Mouse (Mus musculus): ENCODE measurements at regions not wholly inside any gene's neighbourhood (a gene's known extent, or its start where the extent isn't known, plus 50 kb on each side); places are given as distances from the start of the nearest gene placed in this dataset.
A peak's percentile ranks its signal among the peaks of the same experiment; 100 is the strongest.

GRCm38 (mm10) chr3:133599731-133600130 is 54.8 kb upstream of the Tet2 start:
- 89% methylated on average over 7 of the region's 7 CpGs for WGBS
- Histone ChIP-seq H3K36me3 (ENCODE audit: control insufficient read depth, insufficient read depth, low read length) (no peaks in the 10 kb centered on the region), H3K27ac (replicated peaks; ENCODE audit: low read depth, low read length) (no peak overlapping the region), H3K9ac (ENCODE audit: low read length) (no peak overlapping the region), H3K27me3 (ENCODE audit: control insufficient read depth, insufficient read depth, low read length) (no peaks in the 10 kb centered on the region), H3K4me3 (ENCODE audit: low read depth, low read length) (no peak overlapping the region), H3K4me1 (ENCODE audit: control insufficient read depth, insufficient read depth, low read length) (no peaks in the 10 kb centered on the region), H3K9me3 (ENCODE audit: control insufficient read depth, low read length) (no peaks in the 10 kb centered on the region), H3K4me2 (ENCODE audit: low read depth, severe bottlenecking) (no peak overlapping the region)
- ATAC-seq (ENCODE audit: insufficient number of reproducible peaks, low FRiP score, low TSS enrichment, low read depth): no peak
- DNase-seq (ENCODE audit: low spot score): no peak

GRCm38 (mm10) chr3:133600447-133601220 is 55.7 kb upstream of the Tet2 start:
- H3K4me2 ChIP-seq (ENCODE audit: low read depth, severe bottlenecking): no peak overlapping the region; the same call in 1 of the 2 replicates
- H3K4me3 ChIP-seq (ENCODE audit: low read depth, low read length): no peak overlapping the region

DNA sequence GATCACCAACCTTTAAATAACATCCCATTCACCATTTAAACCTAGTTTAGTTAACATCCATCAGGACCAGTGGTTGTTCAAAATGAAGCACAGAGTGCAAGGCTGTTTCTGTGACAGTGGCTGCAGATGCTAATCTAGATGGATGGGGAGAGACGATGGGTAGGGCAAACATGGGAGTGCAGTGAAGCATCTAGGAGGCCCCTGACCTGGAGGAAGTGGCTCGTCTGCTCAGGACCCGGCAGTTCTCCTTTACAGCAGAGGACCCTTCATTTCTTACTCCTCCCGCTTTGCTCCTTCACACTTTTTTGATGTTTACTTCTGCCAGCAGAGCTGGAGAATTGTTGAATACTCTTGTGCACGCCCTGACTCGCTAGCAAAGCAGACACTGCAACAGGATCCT is 60.5 kb upstream of the Tet2 start:
- Histone ChIP-seq H3K27me3 (ENCODE audit: control insufficient read depth, insufficient read depth, low read length) (no peaks in the 10 kb centered on the region), H3K36me3 (ENCODE audit: control insufficient read depth, insufficient read depth, low read length) (no peaks in the 10 kb centered on the region), H3K4me3 (ENCODE audit: low read depth, low read length) (no peak overlapping the region), H3K4me2 (ENCODE audit: low read depth, severe bottlenecking) (no peak overlapping the region), H3K27ac (replicated peaks; ENCODE audit: low read depth, low read length) (no peak overlapping the region), H3K9ac (ENCODE audit: low read length) (no peak overlapping the region), H3K9me3 (ENCODE audit: control insufficient read depth, low read length) (no peaks in the 10 kb centered on the region), H3K4me1 (ENCODE audit: control insufficient read depth, insufficient read depth, low read length) (no peaks in the 10 kb centered on the region)
- 91% methylated on average over 6 of the region's 6 CpGs for WGBS
- ATAC-seq (ENCODE audit: insufficient number of reproducible peaks, low FRiP score, low TSS enrichment, low read depth) (no peak), DNase-seq (ENCODE audit: low spot score) (no peak)

More at GRCm38 (mm10) chr3:133600447-133601220, 55.7 kb upstream of the Tet2 start:
- Histone ChIP-seq H3K4me1 (ENCODE audit: control insufficient read depth, insufficient read depth, low read length) (no peaks in the 10 kb centered on the region), H3K36me3 (ENCODE audit: control insufficient read depth, insufficient read depth, low read length) (no peaks in the 10 kb centered on the region), H3K27ac (replicated peaks; ENCODE audit: low read depth, low read length) (no peak overlapping the region), H3K9me3 (ENCODE audit: control insufficient read depth, low read length) (no peaks in the 10 kb centered on the region), H3K9ac (ENCODE audit: low read length) (0 out of 2 replicates have a peak overlapping the region, but pooled peaks have one; percentile 28), H3K27me3 (ENCODE audit: control insufficient read depth, insufficient read depth, low read length) (no peaks in the 10 kb centered on the region)
- 18% methylated on average over 11 of the region's 11 CpGs for WGBS
- peak; percentile 60 for DNase-seq (ENCODE audit: low spot score)
- ATAC-seq (ENCODE audit: insufficient number of reproducible peaks, low FRiP score, low TSS enrichment, low read depth): peak; percentile 45; the same call in 1 of the 2 replicates

DNA sequence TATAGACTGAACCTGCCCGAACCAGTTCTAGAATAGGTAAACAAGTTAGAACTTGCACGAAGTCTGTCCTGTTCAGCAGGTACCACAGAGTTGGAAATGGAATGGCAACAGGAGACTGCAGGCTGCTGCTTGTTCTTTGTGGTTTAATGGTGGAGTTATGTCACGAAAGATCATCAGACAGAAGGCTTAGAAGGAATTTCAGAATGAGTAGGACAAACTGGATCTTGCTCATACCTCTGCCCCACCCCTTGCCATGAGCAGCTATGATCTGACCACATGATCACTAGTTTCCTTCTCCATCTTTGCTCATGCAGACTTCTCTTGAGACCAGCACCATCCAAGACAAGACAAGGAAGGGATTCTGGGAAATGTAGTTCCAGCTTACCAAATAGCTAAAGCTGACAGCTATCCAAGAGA is 63.9 kb upstream of the Tet2 start:
- Histone ChIP-seq H3K4me3 (ENCODE audit: low read depth, low read length) (no peak overlapping the region), H3K9me3 (ENCODE audit: control insufficient read depth, low read length) (no peaks in the 10 kb centered on the region), H3K27ac (replicated peaks; ENCODE audit: low read depth, low read length) (no peak overlapping the region), H3K4me2 (ENCODE audit: low read depth, severe bottlenecking) (no peak overlapping the region), H3K4me1 (ENCODE audit: control insufficient read depth, insufficient read depth, low read length) (no peaks in the 10 kb centered on the region), H3K27me3 (ENCODE audit: control insufficient read depth, insufficient read depth, low read length) (no peaks in the 10 kb centered on the region), H3K9ac (ENCODE audit: low read length) (no peak overlapping the region), H3K36me3 (ENCODE audit: control insufficient read depth, insufficient read depth, low read length) (no peaks in the 10 kb centered on the region)
- 80% methylated on average over 3 of the region's 3 CpGs for WGBS
- DNase-seq (ENCODE audit: low spot score) (no peak), ATAC-seq (ENCODE audit: insufficient number of reproducible peaks, low FRiP score, low TSS enrichment, low read depth) (no peak)

DNA sequence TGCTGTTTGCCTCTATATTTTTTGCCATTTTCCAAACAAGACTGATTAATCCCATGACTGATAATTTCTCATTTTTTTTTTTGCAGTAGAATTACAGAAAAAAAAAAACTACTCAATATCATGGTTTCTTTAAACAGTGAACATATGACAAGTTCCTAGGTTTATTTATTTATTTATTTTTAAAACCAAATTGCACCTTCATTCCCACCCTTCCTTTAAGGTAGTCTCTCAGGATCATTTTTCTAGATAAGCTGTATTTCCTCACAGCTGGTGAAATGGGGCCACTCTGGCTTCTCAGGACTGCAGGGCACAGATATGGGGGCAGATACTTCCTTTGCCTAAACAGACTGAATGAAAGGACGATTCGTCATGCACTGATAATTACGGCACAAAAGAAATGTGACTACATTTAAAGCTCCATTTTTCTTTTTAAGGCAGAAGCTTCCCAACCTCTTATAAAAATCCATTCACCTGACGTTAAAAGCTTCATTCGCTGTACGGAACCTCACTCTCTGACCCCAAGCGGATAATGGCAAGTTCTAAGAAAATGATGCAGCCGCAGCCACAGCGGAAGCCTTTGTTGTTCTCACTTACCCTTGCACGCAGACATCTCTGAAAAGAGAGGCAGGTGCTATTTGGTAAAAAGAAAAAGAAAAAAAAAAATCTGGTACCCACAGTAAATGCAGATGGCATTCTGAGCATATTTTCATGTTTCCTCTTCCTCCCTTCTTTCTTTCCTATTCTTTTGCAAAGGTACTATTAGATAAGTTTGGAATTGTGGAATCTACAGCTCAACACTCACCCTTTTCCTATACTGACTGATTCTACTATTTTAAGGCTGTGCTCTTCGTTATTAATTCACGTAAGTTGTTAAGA is 69.1 kb upstream of the Tet2 start:
- Histone ChIP-seq H3K4me1 (ENCODE audit: control insufficient read depth, insufficient read depth, low read length) (no peaks in the 10 kb centered on the region), H3K4me3 (ENCODE audit: low read depth, low read length) (no peak overlapping the region), H3K9me3 (ENCODE audit: control insufficient read depth, low read length) (no peaks in the 10 kb centered on the region), H3K27me3 (ENCODE audit: control insufficient read depth, insufficient read depth, low read length) (no peaks in the 10 kb centered on the region), H3K4me2 (ENCODE audit: low read depth, severe bottlenecking) (no peak overlapping the region), H3K9ac (ENCODE audit: low read length) (no peak overlapping the region), H3K27ac (replicated peaks; ENCODE audit: low read depth, low read length) (no peak overlapping the region), H3K36me3 (ENCODE audit: control insufficient read depth, insufficient read depth, low read length) (no peaks in the 10 kb centered on the region)
- 73% methylated on average over 12 of the region's 12 CpGs for WGBS
- ATAC-seq (ENCODE audit: insufficient number of reproducible peaks, low FRiP score, low TSS enrichment, low read depth) (no peak), DNase-seq (ENCODE audit: low spot score) (no peak)

DNA sequence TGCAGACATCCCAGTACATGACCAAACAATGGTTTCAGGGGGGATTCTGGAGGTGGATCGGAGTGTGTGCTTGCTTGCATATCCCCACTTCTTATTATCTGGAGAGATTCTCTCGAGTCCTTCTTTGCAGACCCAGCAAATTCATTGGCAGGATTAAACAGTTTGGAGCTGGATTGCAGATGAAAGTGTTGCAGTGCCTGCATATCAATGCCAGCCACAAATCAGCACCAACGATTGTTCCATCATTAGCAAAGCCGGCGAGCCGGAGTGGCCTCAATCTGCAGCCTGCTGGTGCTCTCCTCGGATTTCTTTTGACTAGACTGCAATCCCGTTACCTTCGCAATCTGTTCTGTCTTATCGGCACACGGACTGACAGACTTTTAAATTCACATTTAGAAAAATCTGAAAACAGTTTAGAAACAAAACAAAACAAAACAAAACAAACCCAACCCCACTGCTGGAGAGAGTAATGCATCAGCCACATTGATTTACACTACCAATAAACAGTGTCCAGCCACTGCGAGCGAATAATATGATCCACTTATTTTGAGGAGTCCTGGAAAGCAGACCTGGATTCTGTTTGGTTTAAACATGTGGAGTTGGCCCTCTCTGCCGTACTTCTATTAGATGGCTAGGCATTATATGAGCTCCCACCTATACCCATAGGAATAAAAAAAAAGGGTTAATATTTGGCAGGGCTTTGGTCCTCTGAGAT is 69.9 kb upstream of the Tet2 start:
- no peak overlapping the region for H3K27ac ChIP-seq (replicated peaks; ENCODE audit: low read depth, low read length)
- H3K9me3 ChIP-seq (ENCODE audit: control insufficient read depth, low read length): no peaks in the 10 kb centered on the region
- no peak overlapping the region for H3K4me3 ChIP-seq (ENCODE audit: low read depth, low read length)
- ATAC-seq (ENCODE audit: insufficient number of reproducible peaks, low FRiP score, low TSS enrichment, low read depth): no peak
- H3K36me3 ChIP-seq (ENCODE audit: control insufficient read depth, insufficient read depth, low read length): no peaks in the 10 kb centered on the region
- no peaks in the 10 kb centered on the region for H3K4me1 ChIP-seq (ENCODE audit: control insufficient read depth, insufficient read depth, low read length)
- 38% methylated on average over 14 of the region's 14 CpGs for WGBS
- no peak overlapping the region for H3K9ac ChIP-seq (ENCODE audit: low read length)
- no peak overlapping the region for H3K4me2 ChIP-seq (ENCODE audit: low read depth, severe bottlenecking)
- no peak for DNase-seq (ENCODE audit: low spot score)
- no peaks in the 10 kb centered on the region for H3K27me3 ChIP-seq (ENCODE audit: control insufficient read depth, insufficient read depth, low read length)

DNA sequence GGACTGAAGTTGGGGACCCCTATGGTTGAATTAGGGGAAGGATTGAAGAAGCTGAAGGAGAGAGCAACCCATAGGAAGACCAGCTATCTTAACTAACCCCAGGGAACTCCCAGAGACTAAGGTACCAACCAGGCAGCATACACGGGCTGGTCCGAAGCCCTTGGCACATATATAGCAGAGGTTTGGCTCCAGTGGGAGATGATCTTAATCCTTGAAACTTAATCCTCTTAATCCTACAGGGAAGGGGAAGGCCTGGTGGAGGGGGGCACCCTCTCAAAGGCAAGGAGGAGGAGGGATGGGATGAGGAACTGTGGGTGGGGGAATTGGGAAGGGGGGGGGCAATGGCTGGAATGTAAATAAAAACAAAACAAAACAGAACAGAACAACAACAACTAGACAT is 72.1 kb upstream of the Tet2 start:
- no peaks in the 10 kb centered on the region for H3K27me3 ChIP-seq (ENCODE audit: control insufficient read depth, insufficient read depth, low read length)
- no peak overlapping the region for H3K27ac ChIP-seq (replicated peaks; ENCODE audit: low read depth, low read length)
- H3K4me1 ChIP-seq (ENCODE audit: control insufficient read depth, insufficient read depth, low read length): no peaks in the 10 kb centered on the region
- DNase-seq (ENCODE audit: low spot score) (no peak), ATAC-seq (ENCODE audit: insufficient number of reproducible peaks, low FRiP score, low TSS enrichment, low read depth) (no peak)
- H3K4me2 ChIP-seq (ENCODE audit: low read depth, severe bottlenecking): no peak overlapping the region
- no peaks in the 10 kb centered on the region for H3K36me3 ChIP-seq (ENCODE audit: control insufficient read depth, insufficient read depth, low read length)
- H3K9me3 ChIP-seq (ENCODE audit: control insufficient read depth, low read length): no peaks in the 10 kb centered on the region
- no peak overlapping the region for H3K4me3 ChIP-seq (ENCODE audit: low read depth, low read length)
- no peak overlapping the region for H3K9ac ChIP-seq (ENCODE audit: low read length)
- 78% methylated on average over 2 of the region's 2 CpGs for WGBS

DNA sequence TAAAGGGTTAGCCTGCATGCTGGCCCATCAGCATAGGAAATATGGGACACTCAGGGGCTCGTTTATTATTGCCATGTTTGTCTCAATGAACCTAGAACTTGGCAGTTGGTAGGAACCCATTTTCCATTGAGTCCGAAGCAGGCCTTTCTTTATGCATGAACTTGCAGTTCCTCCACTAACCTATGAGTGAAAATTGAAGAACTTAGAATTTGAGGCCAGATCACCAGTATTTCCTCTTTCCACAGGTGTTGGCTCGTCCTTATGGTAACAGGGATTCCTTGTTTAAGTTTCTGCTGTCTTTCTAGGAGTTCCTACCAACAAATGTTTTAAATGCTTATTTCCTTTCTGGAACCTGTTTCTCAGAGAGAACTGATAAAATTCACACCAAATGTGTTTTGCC is 73.6 kb upstream of the Tet2 start:
- H3K27ac ChIP-seq (replicated peaks; ENCODE audit: low read depth, low read length): no peak overlapping the region
- ATAC-seq (ENCODE audit: insufficient number of reproducible peaks, low FRiP score, low TSS enrichment, low read depth) (no peak), DNase-seq (ENCODE audit: low spot score) (no peak)
- no peaks in the 10 kb centered on the region for H3K36me3 ChIP-seq (ENCODE audit: control insufficient read depth, insufficient read depth, low read length)
- WGBS: 91% methylated on average over 3 of the region's 3 CpGs
- H3K27me3 ChIP-seq (ENCODE audit: control insufficient read depth, insufficient read depth, low read length): no peaks in the 10 kb centered on the region
- H3K4me2 ChIP-seq (ENCODE audit: low read depth, severe bottlenecking): no peak overlapping the region
- H3K9me3 ChIP-seq (ENCODE audit: control insufficient read depth, low read length): no peaks in the 10 kb centered on the region
- H3K4me1 ChIP-seq (ENCODE audit: control insufficient read depth, insufficient read depth, low read length): no peaks in the 10 kb centered on the region
- no peak overlapping the region for H3K4me3 ChIP-seq (ENCODE audit: low read depth, low read length)
- H3K9ac ChIP-seq (ENCODE audit: low read length): no peak overlapping the region

All from limb, embryonic 11.5 days (tissue).